Mouse (Mus musculus) MEL (cell line): Measurements from ENCODE around the gene Tmem184b.

ENCODE experiments used
- CHD2 ChIP-seq: IDR thresholded peaks from 2 replicates; pipeline ENCODE4 v1.6.1; 2011; ENCODE audit warnings: low read length, improper control_type of control experiment
- CTCF ChIP-seq, 3 experiments: IDR thresholded peaks in 2 of 3; conservative IDR thresholded peaks in 1 of 3; 2 replicates each; pipeline ENCODE4 v1.5.1; 2011 to 2012; ENCODE audit warnings: low read length in 3 of 3, low read depth in 2 of 3, mild to moderate bottlenecking in 2 of 3, improper control_type of control experiment in 1 of 3, inconsistent platforms in 1 of 3, mixed read lengths in 1 of 3, moderate library complexity in 1 of 3; ENCODE audit not compliant: control insufficient read depth in 1 of 3, insufficient read depth in 1 of 3, poor library complexity in 1 of 3, severe bottlenecking in 1 of 3
- EP300 ChIP-seq, 2 experiments: IDR thresholded peaks; 2 replicates each; pipeline ENCODE4 v1.6.1; 2011; ENCODE audit warnings: improper control_type of control experiment in 2 of 2, low read length in 2 of 2, low read depth in 1 of 2, mild to moderate bottlenecking in 1 of 2
- GABPA ChIP-seq: IDR thresholded peaks from 2 replicates; pipeline ENCODE4 v1.6.1; 2012; ENCODE audit warnings: low read depth, mild to moderate bottlenecking, inconsistent platforms, low read length, improper control_type of control experiment, moderate library complexity
- POLR2A ChIP-seq, 2 experiments: IDR thresholded peaks; 2 replicates each; pipeline ENCODE4 v1.6.1; 2011 to 2012; ENCODE audit warnings: low read length in 2 of 2, mild to moderate bottlenecking in 2 of 2, control low read depth in 1 of 2, improper control_type of control experiment in 1 of 2, low read depth in 1 of 2, moderate library complexity in 1 of 2; ENCODE audit not compliant: control insufficient read depth in 1 of 2, insufficient read depth in 1 of 2, poor library complexity in 1 of 2
- POLR2AphosphoS2 ChIP-seq: IDR thresholded peaks from 2 replicates; pipeline ENCODE4 v1.6.1; 2011; ENCODE audit warnings: low read length, improper control_type of control experiment
- SIN3A ChIP-seq: IDR thresholded peaks from 2 replicates; pipeline ENCODE4 v1.6.1; 2012; ENCODE audit warnings: low read length, improper control_type of control experiment, inconsistent platforms
- TCF12 ChIP-seq: IDR thresholded peaks from 2 replicates; pipeline ENCODE4 v1.6.1; 2014; ENCODE audit warnings: low read depth, mild to moderate bottlenecking, inconsistent platforms, low read length, improper control_type of control experiment, moderate library complexity
- ZC3H11A ChIP-seq: IDR thresholded peaks from 2 replicates; pipeline ENCODE4 v1.6.1; 2012; ENCODE audit warnings: low read depth, mild to moderate bottlenecking, inconsistent platforms, low read length, improper control_type of control experiment

DNA sequence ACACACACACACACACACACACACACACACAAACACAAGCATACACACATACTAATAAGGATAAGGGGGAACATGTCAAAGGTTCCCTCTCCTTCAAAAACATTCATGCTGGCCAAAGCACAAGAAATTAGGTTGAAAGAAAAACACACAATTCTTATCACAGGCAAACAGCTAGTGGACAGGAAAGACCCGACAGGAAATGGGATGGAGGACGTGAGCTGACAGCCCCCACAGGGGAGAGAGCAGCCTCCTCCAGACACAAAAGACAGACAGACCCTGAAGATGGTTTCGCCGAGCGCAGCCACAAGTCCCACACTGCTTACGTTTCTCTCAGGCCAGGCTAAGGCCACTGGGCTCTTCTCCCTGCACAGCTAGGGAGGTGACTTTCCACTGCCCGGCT, 28.6 kb upstream of the Tmem184b start:
- no peak for TF ChIP-seq TCF12
- no peak for TF ChIP-seq CTCF (IDR thresholded peaks at IDR 0.05 in 2 of 3, conservative IDR thresholded peaks at IDR 0.05 in 1 of 3; ENCODE audit: control insufficient read depth in 1 of 3, insufficient read depth in 1 of 3, low read depth in 2 of 3, low read length in 3 of 3, poor library complexity in 1 of 3, severe bottlenecking in 1 of 3)
- TF ChIP-seq POLR2A (IDR thresholded peaks at IDR 0.05; ENCODE audit: control insufficient read depth in 1 of 2, insufficient read depth in 1 of 2, low read depth in 1 of 2, low read length in 2 of 2, poor library complexity in 1 of 2), result no peak
- TF ChIP-seq ZC3H11A, result no peak
- no peak for TF ChIP-seq CHD2
- TF ChIP-seq SIN3A, result no peak
- TF ChIP-seq POLR2AphosphoS2, result no peak
- TF ChIP-seq GABPA, result no peak
- TF ChIP-seq EP300 (IDR thresholded peaks at IDR 0.05; ENCODE audit: low read depth in 1 of 2, low read length in 2 of 2), result no peak
